Mouse (Mus musculus) spleen, adult 2 months (tissue): ENCODE results near the gene Eif2b3. TPM values are rescaled to one million over a fixed set of nuclear protein-coding genes. Genes with fewer than 3 reads are reported as not detected.

ENCODE experiments used
- DNase-seq, 2 experiments: peaks; one replicate each; pipeline versions ENCODE4 v3.0.0 to v3.0.0-alpha.2; 2012 to 2021; ENCODE audit warnings: low spot score in 2 of 2, low read depth in 1 of 2
- H3K27ac ChIP-seq: fragments of 200-500 bp; 2 replicates; pipeline ENCODE4 v1.5.1; 2012; ENCODE audit warnings: low read length, inconsistent platforms; ENCODE audit not compliant: insufficient read depth
- H3K27me3 ChIP-seq: fragments of 200-500 bp; 2 replicates; pipeline ENCODE4 v1.6.1; 2012; ENCODE audit warnings: mild to moderate bottlenecking, moderate library complexity, low read length, inconsistent platforms; ENCODE audit not compliant: control insufficient read depth, insufficient read depth
- H3K36me3 ChIP-seq: fragments of 200-500 bp; 2 replicates; pipeline ENCODE4 v1.6.1; 2012; ENCODE audit warnings: mild to moderate bottlenecking, low read length, inconsistent platforms; ENCODE audit not compliant: control insufficient read depth, insufficient read depth
- H3K4me1 ChIP-seq: fragments of 200-500 bp; 2 replicates; pipeline ENCODE4 v1.6.1; 2011; ENCODE audit warnings: inconsistent platforms; ENCODE audit not compliant: control insufficient read depth, insufficient read depth, insufficient read length
- H3K4me3 ChIP-seq: fragments of 200-500 bp; 2 replicates; pipeline ENCODE4 v1.5.1; 2011; ENCODE audit warnings: mild to moderate bottlenecking, inconsistent platforms; ENCODE audit not compliant: insufficient read depth, insufficient read length; ENCODE audit errors: extremely low read depth
- CTCF ChIP-seq: fragments of 200-500 bp; IDR thresholded peaks from 2 replicates; pipeline ENCODE4 v1.5.1; 2011; ENCODE audit warnings: mild to moderate bottlenecking, inconsistent platforms; ENCODE audit not compliant: insufficient read depth, insufficient read length, insufficient replicate concordance; ENCODE audit errors: extremely low read depth
- POLR2A ChIP-seq: fragments of 200-500 bp; IDR thresholded peaks from 2 replicates; pipeline ENCODE4 v1.6.1; 2011; ENCODE audit warnings: low read depth, low read length, inconsistent platforms
- WGBS: fragments of 180-500 bp; shearing (Covaris S2); methylation state at CpG from one replicate; pipeline ENCODE4 v1.1.7; 2018; 5-methylcytosine and 5-hydroxymethylcytosine counted together
- polyA plus RNA-seq: library from polyadenylated mRNA; depleted of rRNA; stranded (reverse); fragments of >200 nt; gene quantifications from 2 replicates; pipeline ENCODE4 v1.2.3, GENCODE M21; 2012

Gene Eif2b3
- polyA plus RNA-seq, 1 experiment, result 3.6 TPM

- Histone ChIP-seq H3K27ac (no peak overlapping the region), H3K36me3 (0 out of 2 replicates have a peak, but pooled peaks cover 1% of the 10 kb centered on the region), H3K4me3 (no peak overlapping the region), H3K4me1 (no peaks in the 10 kb centered on the region), H3K27me3 (no peaks in the 10 kb centered on the region)
- TF ChIP-seq CTCF (no peak), POLR2A (no peak)
- WGBS, result 81% methylated on average over 2 of the region's 2 CpGs
- no peak for DNase-seq
Measured at GRCm38 (mm10) chr4:117017738-117018137, 1.5 kb upstream of the Eif2b3 start.

DNA sequence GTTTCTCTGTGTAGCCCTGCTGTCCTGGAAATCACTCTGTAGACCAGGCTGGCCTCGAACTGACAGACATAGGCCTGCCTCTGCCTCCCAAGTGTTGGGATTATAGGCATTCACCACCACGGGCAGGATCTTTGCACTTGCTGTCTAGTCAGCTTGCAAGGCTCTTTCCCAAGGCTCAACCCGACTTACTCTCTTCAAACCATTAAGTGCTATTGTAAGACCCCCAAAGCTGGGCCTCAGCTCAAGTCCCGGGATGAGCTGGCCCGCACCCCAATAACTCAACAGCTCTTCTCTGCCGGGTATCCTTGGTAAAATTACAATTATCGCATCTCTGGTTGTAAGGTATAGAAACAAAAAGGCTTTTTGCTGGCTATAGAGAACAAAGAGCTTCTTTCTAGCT, 875 bp upstream of the Eif2b3 start:
- TF ChIP-seq CTCF (no peak), POLR2A (no peak)
- WGBS, result 94% methylated on average over 7 of the region's 7 CpGs
- Histone ChIP-seq H3K4me3 (no peak overlapping the region), H3K36me3 (peaks cover 5% of the 10 kb centered on the region; the same call in 1 of the 2 replicates), H3K4me1 (no peaks in the 10 kb centered on the region), H3K27ac (no peak overlapping the region), H3K27me3 (no peaks in the 10 kb centered on the region)
- no peak for DNase-seq

DNA sequence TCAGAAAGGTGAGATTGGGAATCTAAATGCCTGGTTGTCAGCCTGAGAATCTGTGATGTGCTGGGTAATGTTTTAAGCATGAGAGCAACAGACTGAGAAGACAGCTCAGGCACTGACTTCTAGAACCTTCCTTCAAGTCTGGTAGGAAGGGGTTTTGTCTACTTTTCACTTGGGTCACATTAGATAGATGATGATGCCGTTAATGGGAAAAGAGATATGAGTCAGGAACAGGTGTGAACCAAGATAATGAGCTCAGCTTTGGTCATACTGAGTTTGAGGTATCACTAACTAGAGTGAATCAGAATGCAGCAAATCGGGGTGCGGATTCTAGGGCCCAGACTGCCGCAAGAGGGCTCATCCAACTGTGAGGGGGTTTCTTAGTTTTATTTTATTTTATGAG, 4.3 kb downstream of the Eif2b3 start:
- WGBS, result 91% methylated on average over 4 of the region's 4 CpGs
- DNase-seq, result no peak

GRCm38 (mm10) chr4:117031105-117031504, 11.9 kb downstream of the Eif2b3 start:
- Histone ChIP-seq H3K4me3 (no peak overlapping the region), H3K27me3 (no peaks in the 10 kb centered on the region), H3K27ac (no peak overlapping the region), H3K36me3 (peaks cover 6% of the 10 kb centered on the region), H3K4me1 (no peaks in the 10 kb centered on the region)
- 93% methylated on average over 1 of the region's 1 CpGs for WGBS
- TF ChIP-seq POLR2A (no peak), CTCF (no peak)
- no peak for DNase-seq

More for the DNA sequence above, 4.3 kb downstream of the Eif2b3 start:
- Histone ChIP-seq H3K4me1 (no peaks in the 10 kb centered on the region), H3K36me3 (peaks cover 11% of the 10 kb centered on the region), H3K27ac (no peak overlapping the region), H3K4me3 (no peak overlapping the region), H3K27me3 (no peaks in the 10 kb centered on the region)
- TF ChIP-seq CTCF (no peak), POLR2A (no peak)

DNA sequence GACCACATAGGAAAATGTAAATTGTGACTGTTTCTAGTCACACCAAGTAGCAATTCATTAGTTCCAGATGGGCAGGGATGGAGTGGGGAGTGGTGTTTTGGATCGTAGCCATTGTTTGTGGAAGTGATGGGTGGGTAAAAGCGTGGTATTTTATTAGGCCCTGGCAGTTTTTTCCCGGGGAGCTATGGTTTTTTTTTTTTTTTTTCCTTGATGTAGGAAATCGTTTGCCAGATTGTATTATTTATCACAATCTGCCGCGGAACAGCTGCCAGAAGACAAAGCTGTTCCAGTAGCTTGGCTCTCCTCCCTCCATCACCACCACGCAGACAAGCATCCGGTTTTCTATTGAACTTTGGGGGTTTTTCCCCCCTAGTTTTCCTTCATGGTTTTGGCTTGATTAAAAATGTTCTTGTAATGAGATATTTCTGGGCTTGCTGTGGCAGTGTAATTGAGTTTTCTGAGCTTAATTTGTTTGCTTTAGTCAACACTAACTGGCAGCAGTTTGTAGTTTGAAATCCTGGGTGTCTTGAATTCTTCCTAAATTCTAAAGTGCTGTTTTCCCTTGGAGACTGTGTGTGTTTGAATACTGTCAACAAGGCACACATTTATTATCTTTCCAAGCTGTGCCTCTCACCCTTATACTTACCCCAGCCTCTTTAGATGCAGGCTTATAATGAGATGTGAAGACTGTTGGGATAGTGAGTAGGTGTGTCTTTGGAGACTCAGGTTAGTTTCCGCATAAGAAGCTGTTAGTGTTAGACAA, 20.9 kb downstream of the Eif2b3 start:
- DNase-seq, result no peak
- H3K4me3 ChIP-seq, result no peak overlapping the region
- TF ChIP-seq CTCF, result no peak
- TF ChIP-seq POLR2A, result no peak
- H3K27me3 ChIP-seq, result no peaks in the 10 kb centered on the region
- H3K36me3 ChIP-seq, result no peaks in the 10 kb centered on the region; the same call in 1 of the 2 replicates
- WGBS, result 78% methylated on average over 9 of the region's 9 CpGs
- no peak overlapping the region for H3K27ac ChIP-seq
- H3K4me1 ChIP-seq, result no peaks in the 10 kb centered on the region

DNA sequence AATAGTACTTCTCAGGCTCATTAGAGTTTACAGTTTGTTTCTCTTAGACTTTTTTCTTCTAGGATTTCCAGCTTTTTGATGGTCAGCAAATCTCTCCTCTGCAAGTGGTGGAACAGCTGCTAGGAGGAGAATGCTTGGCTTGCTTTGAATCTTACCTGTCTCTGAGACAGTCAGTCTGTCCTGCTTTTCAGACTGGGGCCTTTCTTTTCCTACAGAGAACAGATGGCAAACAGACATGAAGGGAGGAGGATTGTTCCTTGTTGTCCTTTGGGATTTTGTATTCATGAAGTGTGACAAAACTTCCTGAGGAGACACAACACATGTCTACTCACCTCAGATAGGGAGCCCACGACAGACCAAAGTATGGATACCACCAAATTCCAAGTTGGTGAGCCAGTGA, 21.6 kb downstream of the Eif2b3 start:
- TF ChIP-seq CTCF (no peak), POLR2A (no peak)
- 76% methylated on average over 1 of the region's 1 CpGs for WGBS
- H3K27ac ChIP-seq, result no peak overlapping the region; the same call in 1 of the 2 replicates
- no peaks in the 10 kb centered on the region for H3K4me1 ChIP-seq
- no peaks in the 10 kb centered on the region; the same call in 1 of the 2 replicates for H3K36me3 ChIP-seq
- DNase-seq, result no peak
- no peak overlapping the region for H3K4me3 ChIP-seq
- no peaks in the 10 kb centered on the region for H3K27me3 ChIP-seq

GRCm38 (mm10) chr4:117041283-117041721, 22.1 kb downstream of the Eif2b3 start:
- no peak for TF ChIP-seq POLR2A
- no peak for TF ChIP-seq CTCF
- Histone ChIP-seq H3K4me1 (no peaks in the 10 kb centered on the region), H3K36me3 (no peaks in the 10 kb centered on the region; the same call in 1 of the 2 replicates), H3K27me3 (no peaks in the 10 kb centered on the region), H3K4me3 (no peak overlapping the region), H3K27ac (peak overlapping the region; percentile 8)
- DNase-seq, result no peak
- WGBS, result 52% methylated on average over 4 of the region's 4 CpGs
